Mouse (Mus musculus) forebrain, embryonic 10.5 days (tissue): ENCODE measurements around the gene Phlda1. TPM values are rescaled to one million over a fixed set of nuclear protein-coding genes. Genes with fewer than 3 reads are reported as not detected.

Experiments
- DNase-seq: peaks from one replicate; pipeline ENCODE4 v3.0.0-alpha.2; 2017; ENCODE audit warnings: low spot score; ENCODE audit errors: extremely low spot score
- H3K27ac ChIP-seq: fragments of 300-500 bp; sonication (generic); 2 replicates; pipeline ENCODE4 v1.5.1; 2016; ENCODE audit warnings: mild to moderate bottlenecking
- H3K27me3 ChIP-seq: fragments of 300-500 bp; sonication (generic); 2 replicates; pipeline ENCODE4 v1.6.1; 2016; ENCODE audit warnings: mild to moderate bottlenecking; ENCODE audit not compliant: poor library complexity, severe bottlenecking
- H3K36me3 ChIP-seq: fragments of 300-500 bp; sonication (generic); replicated peaks from 2 replicates; pipeline ENCODE4 v1.6.1; 2016; ENCODE audit warnings: mild to moderate bottlenecking, moderate library complexity
- H3K4me1 ChIP-seq: fragments of 300-500 bp; sonication (generic); 2 replicates; pipeline ENCODE4 v1.6.1; 2016
- H3K4me3 ChIP-seq: fragments of 300-500 bp; sonication (generic); 2 replicates; pipeline ENCODE4 v1.5.1; 2016; ENCODE audit warnings: mild to moderate bottlenecking, moderate library complexity
- H3K9me3 ChIP-seq: fragments of 300-500 bp; sonication (generic); 2 replicates; pipeline ENCODE4 v1.6.1; 2016; ENCODE audit warnings: mild to moderate bottlenecking, moderate library complexity
- WGBS: fragments of 180-500 bp; shearing (Covaris S2); methylation state at CpG from one replicate; pipeline ENCODE4 v1.1.7; 2016; 5-methylcytosine and 5-hydroxymethylcytosine counted together
- polyA plus RNA-seq: library from polyadenylated mRNA; unstranded; fragments of >200 nt; fragmentation: Nextera tagmentation; extraction: Ambion mirVana; gene quantifications from 2 replicates; pipeline ENCODE4 v1.2.1, GENCODE M21; 2016

The Phlda1 gene
- polyA plus RNA-seq, 1 experiment from 2014 or later = 15.0 TPM

GRCm38 (mm10) chr10:111520621-111521020, 14.5 kb downstream of the Phlda1 start:
- H3K27ac ChIP-seq = no peak overlapping the region
- WGBS = 68% methylated on average over 3 of the region's 3 CpGs

GRCm38 (mm10) chr10:111521636-111522035, 15.6 kb downstream of the Phlda1 start:
- WGBS = 64% methylated on average over 4 of the region's 4 CpGs
- Histone ChIP-seq H3K4me1 (peaks cover 30% of the 10 kb centered on the region), H3K36me3 (no peaks in the 10 kb centered on the region), H3K27ac (no peak overlapping the region), H3K9me3 (no peaks in the 10 kb centered on the region), H3K4me3 (no peak overlapping the region), H3K27me3 (no peaks in the 10 kb centered on the region)
- no peak for DNase-seq

More at GRCm38 (mm10) chr10:111520621-111521020, 14.5 kb downstream of the Phlda1 start:
- no peaks in the 10 kb centered on the region for H3K27me3 ChIP-seq
- peaks cover 30% of the 10 kb centered on the region for H3K4me1 ChIP-seq
- H3K4me3 ChIP-seq = no peak overlapping the region
- H3K36me3 ChIP-seq = no peaks in the 10 kb centered on the region
- DNase-seq = no peak
- no peaks in the 10 kb centered on the region for H3K9me3 ChIP-seq

- Histone ChIP-seq H3K27ac (no peak overlapping the region), H3K36me3 (no peaks in the 10 kb centered on the region), H3K9me3 (no peaks in the 10 kb centered on the region), H3K4me3 (no peak overlapping the region), H3K27me3 (no peaks in the 10 kb centered on the region), H3K4me1 (peaks cover 30% of the 10 kb centered on the region)
- 86% methylated on average over 4 of the region's 4 CpGs for WGBS
- no peak for DNase-seq
Measured at GRCm38 (mm10) chr10:111522230-111522629, 16.1 kb downstream of the Phlda1 start.

- H3K4me3 ChIP-seq = no peak overlapping the region
- H3K4me1 ChIP-seq = peaks cover 30% of the 10 kb centered on the region
Measured at GRCm38 (mm10) chr10:111523894-111524293, 17.8 kb downstream of the Phlda1 start.

GRCm38 (mm10) chr10:111527057-111527456, 21.0 kb downstream of the Phlda1 start:
- no peaks in the 10 kb centered on the region for H3K9me3 ChIP-seq
- no peak overlapping the region for H3K27ac ChIP-seq
- H3K36me3 ChIP-seq = no peaks in the 10 kb centered on the region
- no peaks in the 10 kb centered on the region for H3K27me3 ChIP-seq
- no peak overlapping the region for H3K4me3 ChIP-seq
- H3K4me1 ChIP-seq = peaks cover 8% of the 10 kb centered on the region; the same call in 1 of the 2 replicates
- no peak for DNase-seq
- WGBS = 89% methylated on average over 5 of the region's 5 CpGs

More at GRCm38 (mm10) chr10:111523894-111524293, 17.8 kb downstream of the Phlda1 start:
- DNase-seq = no peak
- Histone ChIP-seq H3K36me3 (no peaks in the 10 kb centered on the region), H3K27ac (no peak overlapping the region), H3K9me3 (no peaks in the 10 kb centered on the region), H3K27me3 (no peaks in the 10 kb centered on the region)
- WGBS = 65% methylated on average over 12 of the region's 12 CpGs

- DNase-seq = no peak
- H3K36me3 ChIP-seq = no peaks in the 10 kb centered on the region
- 91% methylated on average over 7 of the region's 7 CpGs for WGBS
- no peaks in the 10 kb centered on the region for H3K27me3 ChIP-seq
- 0 out of 2 replicates have a peak, but pooled peaks cover 6% of the 10 kb centered on the region for H3K4me1 ChIP-seq
- no peaks in the 10 kb centered on the region for H3K9me3 ChIP-seq
- H3K27ac ChIP-seq = no peak overlapping the region
- no peak overlapping the region for H3K4me3 ChIP-seq
Measured at GRCm38 (mm10) chr10:111527613-111528012, 21.5 kb downstream of the Phlda1 start.

- Histone ChIP-seq H3K27ac (no peak overlapping the region), H3K9me3 (no peaks in the 10 kb centered on the region), H3K4me3 (no peak overlapping the region), H3K36me3 (no peaks in the 10 kb centered on the region), H3K27me3 (no peaks in the 10 kb centered on the region), H3K4me1 (0 out of 2 replicates have a peak, but pooled peaks cover 6% of the 10 kb centered on the region)
- 75% methylated on average over 4 of the region's 4 CpGs for WGBS
- no peak for DNase-seq
Measured at GRCm38 (mm10) chr10:111528283-111528682, 22.2 kb downstream of the Phlda1 start.

- no peaks in the 10 kb centered on the region for H3K9me3 ChIP-seq
- no peak overlapping the region for H3K4me3 ChIP-seq
- peaks cover 11% of the 10 kb centered on the region for H3K4me1 ChIP-seq
- no peak for DNase-seq
- no peaks in the 10 kb centered on the region for H3K36me3 ChIP-seq
- no peak overlapping the region for H3K27ac ChIP-seq
- no peaks in the 10 kb centered on the region for H3K27me3 ChIP-seq
- WGBS = 91% methylated on average over 7 of the region's 7 CpGs
Measured at GRCm38 (mm10) chr10:111530398-111530797, 24.3 kb downstream of the Phlda1 start.

GRCm38 (mm10) chr10:111534691-111535090, 28.6 kb downstream of the Phlda1 start:
- H3K27me3 ChIP-seq = no peaks in the 10 kb centered on the region
- no peaks in the 10 kb centered on the region for H3K36me3 ChIP-seq
- no peak overlapping the region for H3K27ac ChIP-seq
- WGBS = 85% methylated on average over 8 of the region's 8 CpGs
- no peak for DNase-seq
- no peaks in the 10 kb centered on the region for H3K9me3 ChIP-seq
- no peak overlapping the region for H3K4me3 ChIP-seq
- peaks cover 38% of the 10 kb centered on the region for H3K4me1 ChIP-seq

GRCm38 (mm10) chr10:111537410-111537809, 31.3 kb downstream of the Phlda1 start:
- H3K36me3 ChIP-seq = no peaks in the 10 kb centered on the region
- peaks cover 50% of the 10 kb centered on the region for H3K4me1 ChIP-seq
- DNase-seq = no peak
- 93% methylated on average over 19 of the region's 19 CpGs for WGBS
- H3K27me3 ChIP-seq = no peaks in the 10 kb centered on the region
- H3K27ac ChIP-seq = 0 out of 2 replicates have a peak overlapping the region, but pooled peaks have one; percentile 35
- H3K4me3 ChIP-seq = no peak overlapping the region
- H3K9me3 ChIP-seq = no peaks in the 10 kb centered on the region

GRCm38 (mm10) chr10:111539724-111540324, 33.7 kb downstream of the Phlda1 start:
- Histone ChIP-seq H3K4me1 (peaks cover 57% of the 10 kb centered on the region), H3K27ac (peak overlapping the region; percentile 78), H3K4me3 (no peak overlapping the region), H3K9me3 (no peaks in the 10 kb centered on the region), H3K27me3 (no peaks in the 10 kb centered on the region), H3K36me3 (no peaks in the 10 kb centered on the region)
- WGBS = 40% methylated on average over 9 of the region's 9 CpGs
- peak; percentile 50 for DNase-seq

GRCm38 (mm10) chr10:111540678-111541077, 34.6 kb downstream of the Phlda1 start:
- Histone ChIP-seq H3K4me3 (no peak overlapping the region), H3K36me3 (no peaks in the 10 kb centered on the region), H3K4me1 (peaks cover 54% of the 10 kb centered on the region), H3K9me3 (no peaks in the 10 kb centered on the region), H3K27ac (0 out of 2 replicates have a peak overlapping the region, but pooled peaks have one; percentile 40), H3K27me3 (no peaks in the 10 kb centered on the region)
- WGBS = 78% methylated on average over 9 of the region's 9 CpGs
- no peak for DNase-seq

GRCm38 (mm10) chr10:111543106-111543505, 37.0 kb downstream of the Phlda1 start:
- Histone ChIP-seq H3K4me1 (peaks cover 49% of the 10 kb centered on the region), H3K4me3 (no peak overlapping the region), H3K36me3 (no peaks in the 10 kb centered on the region), H3K27ac (peak overlapping the region; percentile 73; the same call in 1 of the 2 replicates), H3K27me3 (no peaks in the 10 kb centered on the region), H3K9me3 (no peaks in the 10 kb centered on the region)
- 89% methylated on average over 7 of the region's 7 CpGs for WGBS
- DNase-seq = no peak
